Mouse (Mus musculus) embryonic facial prominence, embryonic 12.5 days (tissue): ENCODE data around the gene Socs3. TPM values are rescaled to one million over a fixed set of nuclear protein-coding genes. Genes with fewer than 3 reads are reported as not detected.

Source experiments
- ATAC-seq: fragments of 200-750 bp; cut with Nextera tagmentation; 2 replicates; pipeline ENCODE4 v1.8.0; 2017; ENCODE audit not compliant: insufficient number of reproducible peaks, insufficient read depth, low FRiP score, low TSS enrichment
- H3K27ac ChIP-seq: fragments of 300-500 bp; sonication (generic); 2 replicates; pipeline ENCODE4 v1.5.1; 2016; ENCODE audit warnings: mild to moderate bottlenecking
- H3K27me3 ChIP-seq: fragments of 300-500 bp; sonication (generic); 2 replicates; pipeline ENCODE4 v1.6.1; 2016; ENCODE audit warnings: mild to moderate bottlenecking, moderate library complexity
- H3K36me3 ChIP-seq: fragments of 300-500 bp; sonication (generic); 2 replicates; pipeline ENCODE4 v1.6.1; 2016; ENCODE audit warnings: mild to moderate bottlenecking
- H3K4me1 ChIP-seq: fragments of 300-500 bp; sonication (generic); 2 replicates; pipeline ENCODE4 v1.6.1; 2016
- H3K4me2 ChIP-seq: fragments of 300-500 bp; sonication (generic); replicated peaks from 2 replicates; pipeline ENCODE4 v1.6.1; 2016; ENCODE audit warnings: mild to moderate bottlenecking, moderate library complexity
- H3K4me3 ChIP-seq: fragments of 300-500 bp; sonication (generic); 2 replicates; pipeline ENCODE4 v1.5.1; 2016; ENCODE audit warnings: mild to moderate bottlenecking
- H3K9ac ChIP-seq: fragments of 300-500 bp; sonication (generic); 2 replicates; pipeline ENCODE4 v1.6.1; 2016; ENCODE audit warnings: mild to moderate bottlenecking, moderate library complexity
- H3K9me3 ChIP-seq: fragments of 300-500 bp; sonication (generic); 2 replicates; pipeline ENCODE4 v1.6.1; 2016; ENCODE audit warnings: mild to moderate bottlenecking, moderate library complexity
- WGBS: fragments of 180-500 bp; shearing (Covaris S2); methylation state at CpG from one replicate; pipeline ENCODE4 v1.1.7; 2016; 5-methylcytosine and 5-hydroxymethylcytosine counted together
- polyA plus RNA-seq: library from polyadenylated mRNA; unstranded; fragments of >200 nt; fragmentation: Nextera tagmentation; extraction: Ambion mirVana; gene quantifications from 2 replicates; pipeline ENCODE4 v1.2.1, GENCODE M21; 2016

The Socs3 gene
- polyA plus RNA-seq, 1 experiment from 2014 or later: 18.4 TPM

DNA sequence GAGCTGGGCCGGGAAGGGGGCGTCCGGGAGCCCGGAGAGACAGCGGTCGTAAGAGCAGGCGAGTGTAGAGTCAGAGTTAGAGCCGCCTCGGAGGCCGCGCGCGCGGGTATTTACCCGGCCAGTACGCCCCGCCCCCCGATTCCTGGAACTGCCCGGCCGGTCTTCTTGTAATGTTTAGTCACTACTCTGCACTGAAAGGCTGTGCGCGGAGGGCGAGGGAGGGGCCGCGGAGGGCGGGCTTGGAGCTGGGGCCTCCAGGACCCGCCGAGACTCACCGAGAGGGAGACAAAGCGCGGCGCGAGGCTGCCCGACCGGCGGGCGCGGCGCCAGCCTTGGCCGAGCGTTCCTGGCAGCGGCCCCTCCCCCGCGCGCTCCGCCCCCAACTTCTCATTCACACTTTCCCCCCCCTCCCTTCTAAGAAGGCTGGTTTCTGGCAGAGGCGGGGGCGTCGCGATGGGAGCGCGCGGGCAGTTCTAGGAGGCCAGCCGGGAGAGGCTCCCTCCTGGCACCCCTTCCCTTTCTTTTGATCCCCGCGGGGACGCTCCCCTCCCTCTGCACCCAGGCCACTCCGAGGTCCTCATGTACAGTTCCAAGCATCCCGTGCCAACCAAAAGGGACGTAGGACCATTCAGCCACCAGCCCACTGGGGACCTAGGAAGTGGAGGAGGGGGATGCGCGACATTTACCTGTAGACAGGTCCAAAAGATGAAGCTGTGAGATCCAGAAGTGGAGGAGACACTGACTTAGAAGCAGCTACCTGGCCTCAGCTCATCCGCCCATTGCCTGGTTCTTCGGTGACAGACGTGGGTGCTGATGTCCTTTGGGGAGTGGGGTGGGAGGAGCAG, 525 bp downstream of the Socs3 start:
- under 1% methylated on average over 65 of the region's 65 CpGs for WGBS
- H3K9ac ChIP-seq: peak overlapping the region; percentile 82
- peak; percentile 91 for ATAC-seq
- no peaks in the 10 kb centered on the region for H3K9me3 ChIP-seq
- H3K4me2 ChIP-seq: peak overlapping the region; percentile 94
- H3K4me3 ChIP-seq: peak overlapping the region; percentile 77
- peak overlapping the region; percentile 93 for H3K27ac ChIP-seq
- H3K36me3 ChIP-seq: no peaks in the 10 kb centered on the region
- H3K4me1 ChIP-seq: peaks cover 50% of the 10 kb centered on the region
- peaks cover 19% of the 10 kb centered on the region for H3K27me3 ChIP-seq

DNA sequence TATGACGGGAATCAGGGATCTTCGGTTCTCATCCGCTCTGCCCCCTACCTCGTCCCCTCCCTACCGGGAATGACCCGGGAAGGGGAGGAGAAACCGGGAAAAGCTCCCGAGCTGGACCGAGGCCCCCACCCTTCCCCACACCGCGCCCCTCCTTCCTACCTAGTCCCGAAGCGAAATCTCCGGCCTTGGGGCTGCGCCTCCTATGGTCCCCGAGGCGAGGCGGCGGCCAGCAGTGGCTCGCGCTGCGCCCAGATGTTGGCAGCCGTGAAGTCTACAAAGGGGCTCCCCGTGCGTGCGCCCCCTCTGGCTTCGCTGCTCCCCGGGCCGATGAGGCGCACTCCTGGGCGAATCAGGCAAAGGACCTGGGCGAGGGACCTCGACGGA, 1.1 kb downstream of the Socs3 start:
- Histone ChIP-seq H3K4me2 (peak overlapping the region; percentile 94), H3K27me3 (peaks cover 19% of the 10 kb centered on the region), H3K36me3 (no peaks in the 10 kb centered on the region), H3K9ac (peak overlapping the region; percentile 82), H3K4me3 (peak overlapping the region; percentile 77), H3K4me1 (peaks cover 50% of the 10 kb centered on the region), H3K27ac (peak overlapping the region; percentile 93), H3K9me3 (no peaks in the 10 kb centered on the region)
- WGBS: under 1% methylated on average over 34 of the region's 34 CpGs
- peak; percentile 19; the same call in 1 of the 2 replicates for ATAC-seq

DNA sequence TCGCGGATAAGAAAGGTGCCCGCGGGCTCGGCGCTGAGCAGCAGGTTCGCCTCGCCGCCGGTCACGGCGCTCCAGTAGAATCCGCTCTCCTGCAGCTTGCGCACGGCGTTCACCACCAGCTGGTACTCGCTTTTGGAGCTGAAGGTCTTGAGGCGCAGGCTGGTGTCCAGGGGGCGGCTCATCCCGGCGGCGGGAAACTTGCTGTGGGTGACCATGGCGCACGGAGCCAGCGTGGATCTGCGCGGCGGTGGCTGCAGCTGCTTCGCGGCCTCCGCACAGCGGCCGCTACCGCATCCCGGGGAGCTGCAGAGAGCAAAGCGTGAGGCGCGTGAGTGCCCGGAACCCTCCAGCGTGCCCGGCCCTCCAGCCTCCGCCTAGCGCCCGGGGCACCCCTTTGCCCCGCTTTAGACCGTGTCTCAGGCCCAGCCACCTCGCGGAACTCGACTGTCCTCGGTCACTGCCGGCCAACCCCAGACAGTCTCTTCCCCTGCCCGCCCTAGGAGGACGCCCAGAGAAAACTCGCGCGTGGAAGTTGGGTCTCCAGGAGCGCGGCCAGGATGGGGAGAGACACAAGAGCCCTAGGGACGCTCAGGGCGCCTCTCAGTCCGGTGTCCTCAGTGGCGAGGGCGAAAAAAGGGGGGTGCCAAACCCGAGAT, 1.7 kb downstream of the Socs3 start:
- H3K9me3 ChIP-seq: no peaks in the 10 kb centered on the region
- peaks cover 55% of the 10 kb centered on the region for H3K4me1 ChIP-seq
- H3K27me3 ChIP-seq: peaks cover 19% of the 10 kb centered on the region
- WGBS: 1% methylated on average over 64 of the region's 64 CpGs
- ATAC-seq: no peak
- H3K9ac ChIP-seq: peak overlapping the region; percentile 82
- H3K36me3 ChIP-seq: no peaks in the 10 kb centered on the region
- H3K27ac ChIP-seq: peak overlapping the region; percentile 93
- peak overlapping the region; percentile 77 for H3K4me3 ChIP-seq
- peak overlapping the region; percentile 94 for H3K4me2 ChIP-seq

DNA sequence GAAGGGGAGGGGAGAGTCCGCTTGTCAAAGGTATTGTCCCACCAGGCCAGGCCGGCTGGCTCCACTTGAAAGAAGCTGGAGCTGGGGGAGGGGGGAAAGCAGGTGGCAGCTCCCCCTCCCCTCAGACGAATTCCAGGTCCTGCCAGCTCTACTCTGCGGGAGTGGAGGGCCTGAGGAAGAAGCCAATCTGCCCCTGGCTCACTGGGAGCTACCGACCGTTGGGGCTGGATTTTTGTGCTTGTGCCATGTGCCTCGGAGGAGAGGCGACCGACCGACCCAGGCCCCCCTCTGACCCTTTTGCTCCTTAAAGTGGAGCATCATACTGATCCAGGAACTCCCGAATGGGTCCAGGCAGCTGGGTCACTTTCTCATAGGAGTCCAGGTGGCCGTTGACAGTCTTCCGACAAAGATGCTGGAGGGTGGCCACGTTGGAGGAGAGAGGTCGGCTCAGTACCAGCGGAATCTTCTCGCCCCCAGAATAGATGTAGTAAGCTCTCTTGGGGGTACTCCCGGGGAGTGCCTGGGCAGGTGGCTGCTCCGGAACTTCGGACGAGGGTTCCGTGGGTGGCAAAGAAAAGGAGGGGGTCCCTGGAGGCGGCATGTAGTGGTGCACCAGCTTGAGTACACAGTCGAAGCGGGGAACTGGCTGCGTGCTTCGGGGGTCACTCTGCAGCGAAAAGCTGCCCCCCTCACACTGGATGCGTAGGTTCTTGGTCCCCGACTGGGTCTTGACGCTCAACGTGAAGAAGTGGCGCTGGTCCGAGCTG, 2.4 kb downstream of the Socs3 start:
- H3K4me2 ChIP-seq: peak overlapping the region; percentile 94
- H3K27ac ChIP-seq: no peak overlapping the region
- 7% methylated on average over 34 of the region's 34 CpGs for WGBS
- H3K9ac ChIP-seq: peak overlapping the region; percentile 82
- H3K4me3 ChIP-seq: peak overlapping the region; percentile 77
- no peak for ATAC-seq
- H3K27me3 ChIP-seq: peaks cover 19% of the 10 kb centered on the region
- H3K9me3 ChIP-seq: no peaks in the 10 kb centered on the region
- no peaks in the 10 kb centered on the region for H3K36me3 ChIP-seq
- peaks cover 58% of the 10 kb centered on the region for H3K4me1 ChIP-seq

DNA sequence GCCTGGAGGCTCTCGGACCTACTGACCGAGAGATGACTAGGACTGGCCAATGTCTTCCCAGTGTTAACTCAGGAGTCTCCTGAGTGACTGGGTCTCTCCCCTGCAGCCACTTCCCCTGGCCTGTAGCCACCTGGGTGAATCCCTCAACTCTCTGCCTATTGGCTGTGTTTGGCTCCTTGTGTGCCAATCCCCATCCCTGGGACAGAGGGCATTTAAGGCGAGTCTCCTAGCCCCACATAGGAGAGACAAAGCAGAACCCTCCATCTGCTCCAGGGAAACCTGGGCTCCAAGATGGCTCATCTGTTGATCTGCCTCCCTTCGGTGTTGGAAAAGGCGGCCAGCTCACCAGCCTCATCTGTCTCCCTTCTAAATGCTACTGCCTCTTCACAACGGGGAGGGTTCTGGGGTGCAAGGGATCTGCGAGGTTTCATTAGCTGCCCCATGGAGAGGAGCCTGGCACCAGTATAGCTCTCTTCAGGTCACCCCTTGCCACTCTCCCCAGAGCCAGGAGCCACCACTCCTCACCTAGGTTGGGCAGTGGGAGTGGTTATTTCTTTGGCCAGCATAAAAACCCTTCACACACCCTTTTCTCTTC, 3.2 kb downstream of the Socs3 start:
- no peaks in the 10 kb centered on the region for H3K36me3 ChIP-seq
- H3K4me2 ChIP-seq: peak overlapping the region; percentile 94
- H3K4me1 ChIP-seq: peaks cover 66% of the 10 kb centered on the region
- ATAC-seq: no peak
- H3K27me3 ChIP-seq: peaks cover 19% of the 10 kb centered on the region
- H3K27ac ChIP-seq: no peak overlapping the region
- H3K4me3 ChIP-seq: peak overlapping the region; percentile 77; the same call in 1 of the 2 replicates
- no peaks in the 10 kb centered on the region for H3K9me3 ChIP-seq
- peak overlapping the region; percentile 21; the same call in 1 of the 2 replicates for H3K9ac ChIP-seq
- WGBS: 43% methylated on average over 7 of the region's 7 CpGs

DNA sequence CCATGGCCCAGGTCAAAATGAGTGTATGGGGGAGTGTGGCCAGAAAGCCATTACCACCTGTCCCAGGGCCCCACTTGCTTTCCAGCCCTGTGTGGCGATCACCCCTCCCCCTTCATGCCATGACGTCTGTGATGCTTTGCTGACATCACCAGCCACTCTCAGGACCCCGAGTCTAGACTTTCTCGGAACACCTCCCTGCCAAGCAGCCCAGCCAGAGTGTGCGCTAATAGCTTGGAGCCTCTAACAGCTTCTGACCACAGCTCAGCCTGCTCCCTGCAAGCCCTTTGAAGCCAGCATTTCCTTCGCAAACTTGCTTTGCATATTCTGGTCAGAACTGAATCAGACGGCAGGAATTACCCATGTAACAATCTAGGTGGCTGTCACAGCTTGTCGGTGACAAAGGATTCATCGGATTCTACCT, 4.3 kb downstream of the Socs3 start:
- Histone ChIP-seq H3K9ac (no peak overlapping the region), H3K4me1 (peaks cover 66% of the 10 kb centered on the region), H3K27me3 (peaks cover 19% of the 10 kb centered on the region), H3K9me3 (no peaks in the 10 kb centered on the region), H3K36me3 (no peaks in the 10 kb centered on the region), H3K4me2 (peak overlapping the region; percentile 2), H3K27ac (no peak overlapping the region), H3K4me3 (no peak overlapping the region)
- no peak for ATAC-seq
- WGBS: 17% methylated on average over 9 of the region's 9 CpGs

DNA sequence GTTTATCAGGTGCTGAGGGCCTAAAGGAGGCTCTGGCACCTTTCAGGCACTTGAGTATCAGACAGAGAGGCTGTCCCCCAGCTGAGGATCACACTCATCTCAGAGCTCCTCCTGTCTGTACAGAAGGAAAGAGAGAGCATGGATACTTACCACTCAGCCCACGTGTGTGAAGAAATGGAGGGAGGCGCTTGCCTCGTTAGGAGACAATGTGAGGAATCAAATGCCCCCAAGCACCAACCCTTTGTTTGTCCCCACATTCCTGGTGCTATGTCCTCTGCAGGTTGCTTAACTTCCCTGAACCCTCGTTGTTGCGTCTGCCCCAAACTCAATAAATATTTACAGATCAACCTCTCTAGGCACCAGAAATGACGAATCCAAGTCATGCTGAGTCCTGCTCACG, 4.8 kb downstream of the Socs3 start:
- Histone ChIP-seq H3K27me3 (peaks cover 19% of the 10 kb centered on the region), H3K27ac (no peak overlapping the region; the same call in 1 of the 2 replicates), H3K36me3 (no peaks in the 10 kb centered on the region), H3K9me3 (no peaks in the 10 kb centered on the region), H3K9ac (0 out of 2 replicates have a peak overlapping the region, but pooled peaks have one; percentile 1), H3K4me3 (no peak overlapping the region), H3K4me1 (peaks cover 66% of the 10 kb centered on the region), H3K4me2 (peak overlapping the region; percentile 2)
- WGBS: 22% methylated on average over 7 of the region's 7 CpGs
- ATAC-seq: no peak

DNA sequence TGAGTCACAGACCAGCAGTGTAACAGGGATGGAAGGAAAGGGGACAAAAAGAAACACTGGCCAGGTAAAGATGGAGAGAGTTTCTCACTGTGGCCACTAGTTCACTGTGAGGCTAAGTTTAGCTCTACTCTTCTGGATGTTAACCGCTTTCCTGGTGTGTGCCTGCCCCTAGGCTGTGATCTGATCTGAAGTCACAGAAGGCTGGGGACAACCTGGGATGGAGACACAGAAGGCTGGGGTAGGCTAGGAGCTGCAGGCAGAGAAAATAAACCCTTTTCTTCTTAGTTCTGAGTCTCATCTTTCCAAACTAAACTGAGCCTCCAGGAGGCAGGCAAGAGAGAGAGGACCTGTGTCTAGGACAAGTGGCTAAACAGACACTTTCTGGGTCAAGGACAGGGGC, 5.6 kb downstream of the Socs3 start:
- Histone ChIP-seq H3K4me1 (peaks cover 62% of the 10 kb centered on the region), H3K9ac (0 out of 2 replicates have a peak overlapping the region, but pooled peaks have one; percentile 1), H3K4me3 (no peak overlapping the region), H3K4me2 (peak overlapping the region; percentile 77), H3K9me3 (no peaks in the 10 kb centered on the region), H3K27ac (peak overlapping the region; percentile 93), H3K27me3 (peaks cover 19% of the 10 kb centered on the region), H3K36me3 (no peaks in the 10 kb centered on the region)
- ATAC-seq: no peak
- 5% methylated on average over 1 of the region's 1 CpGs for WGBS

DNA sequence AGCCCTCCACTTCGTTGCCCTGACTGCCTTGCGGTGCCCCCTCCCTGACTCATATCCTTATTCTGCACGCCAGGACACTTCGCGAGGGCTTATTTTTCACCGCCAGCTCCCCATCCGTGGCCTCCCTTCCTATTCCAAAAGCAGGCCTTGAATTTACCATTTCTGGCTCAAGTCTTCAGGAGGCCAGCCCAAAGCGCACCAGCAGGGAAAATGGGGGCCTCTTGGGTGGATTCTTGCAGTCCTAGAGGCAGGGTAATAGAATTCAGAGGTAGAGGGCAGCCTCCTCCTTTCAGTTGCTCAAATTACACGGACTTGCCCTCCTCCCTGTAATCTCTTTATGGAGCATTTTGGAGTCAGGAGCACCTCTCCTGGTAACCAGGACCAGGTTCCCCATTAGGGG, 6.0 kb downstream of the Socs3 start:
- peak overlapping the region; percentile 93 for H3K27ac ChIP-seq
- peak overlapping the region; percentile 34 for H3K4me3 ChIP-seq
- peaks cover 19% of the 10 kb centered on the region for H3K27me3 ChIP-seq
- no peak for ATAC-seq
- peaks cover 62% of the 10 kb centered on the region for H3K4me1 ChIP-seq
- peak overlapping the region; percentile 46; the same call in 1 of the 2 replicates for H3K9ac ChIP-seq
- H3K36me3 ChIP-seq: no peaks in the 10 kb centered on the region
- under 1% methylated on average over 9 of the region's 9 CpGs for WGBS
- peak overlapping the region; percentile 77 for H3K4me2 ChIP-seq
- no peaks in the 10 kb centered on the region for H3K9me3 ChIP-seq

DNA sequence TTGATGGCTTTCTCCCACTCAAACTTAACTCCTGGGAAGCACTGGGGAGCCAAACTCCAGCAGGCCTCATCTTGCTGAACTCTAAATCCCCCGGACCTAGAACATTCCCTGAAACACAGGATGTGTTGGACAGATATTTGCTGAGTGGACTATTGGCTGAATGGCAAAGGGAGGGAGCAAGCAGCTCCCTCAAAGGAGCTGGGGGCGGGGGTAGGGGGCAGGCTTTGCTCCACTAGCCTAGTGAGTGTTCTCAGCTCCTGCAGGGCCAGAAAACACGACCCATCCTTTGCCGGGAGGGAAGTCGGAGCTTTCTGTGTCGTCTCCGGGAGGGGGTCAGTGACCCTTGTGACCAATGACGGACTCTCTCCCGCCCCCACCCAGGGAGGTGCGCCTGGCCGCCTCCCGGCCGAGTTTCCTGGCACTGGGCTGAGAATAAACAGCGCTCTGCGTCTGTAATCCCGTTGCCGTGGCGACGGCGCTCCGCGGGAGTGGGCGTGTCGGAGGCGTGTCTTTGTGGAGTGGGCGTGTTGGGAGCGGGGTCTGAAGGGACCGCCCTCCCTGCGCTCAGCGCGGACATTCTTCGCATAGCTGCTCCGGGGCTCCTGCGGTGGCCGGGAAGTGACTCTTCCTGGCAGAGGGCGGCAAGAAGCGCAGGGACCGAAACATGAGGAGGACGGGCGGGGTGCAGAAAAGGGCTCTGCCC, 6.6 kb downstream of the Socs3 start:
- Histone ChIP-seq H3K27ac (peak overlapping the region; percentile 93), H3K27me3 (peaks cover 19% of the 10 kb centered on the region), H3K4me1 (peaks cover 63% of the 10 kb centered on the region), H3K9ac (peak overlapping the region; percentile 46), H3K9me3 (no peaks in the 10 kb centered on the region), H3K36me3 (no peaks in the 10 kb centered on the region), H3K4me2 (peak overlapping the region; percentile 77), H3K4me3 (peak overlapping the region; percentile 34)
- WGBS: under 1% methylated on average over 40 of the region's 40 CpGs
- ATAC-seq: peak; percentile 82
